Mouse (Mus musculus) CH12.LX (cell line): ENCODE measurements around the gene Vasp. TPM values are rescaled to one million over a fixed set of nuclear protein-coding genes. Genes with fewer than 3 reads are reported as not detected.

Source experiments
- DNase-seq: peaks from one replicate; pipeline ENCODE4 v3.0.0-alpha.2; 2013; ENCODE audit errors: extremely low read depth
- H3K27ac ChIP-seq: 2 replicates; pipeline ENCODE4 v1.5.1; 2012; ENCODE audit warnings: low read depth, mild to moderate bottlenecking, control low read depth, moderate library complexity; ENCODE audit not compliant: insufficient read depth
- H3K27me3 ChIP-seq: replicated peaks from 2 replicates; pipeline ENCODE3; 2012; ENCODE audit warnings: inconsistent platforms
- H3K36me3 ChIP-seq, 2 experiments: replicated peaks in 1 of 2; 2 replicates each; pipeline versions ENCODE3 to v1.6.1; 2012; ENCODE audit warnings: inconsistent platforms in 1 of 2, low read length in 1 of 2, mild to moderate bottlenecking in 1 of 2, mixed read lengths in 1 of 2, moderate library complexity in 1 of 2; ENCODE audit not compliant: control insufficient read depth in 1 of 2, insufficient read depth in 1 of 2
- H3K4me1 ChIP-seq, 2 experiments: 2 replicates each; pipeline ENCODE4 v1.6.1; 2012; ENCODE audit warnings: inconsistent platforms in 1 of 2, moderate library complexity in 1 of 2; ENCODE audit not compliant: insufficient read depth in 2 of 2, control insufficient read depth in 1 of 2
- H3K4me2 ChIP-seq: 2 replicates; pipeline ENCODE4 v1.6.1; 2012; ENCODE audit warnings: low read depth, mild to moderate bottlenecking, control low read depth; ENCODE audit not compliant: poor library complexity, insufficient read depth, severe bottlenecking
- H3K4me3 ChIP-seq, 3 experiments: fragments of 150-350 bp in 1 of 3; sonication (generic) in 1 of 3; replicated peaks in 1 of 3; 2 replicates each; pipeline versions ENCODE3 to v1.5.1; 2011 to 2012; ENCODE audit warnings: low read depth in 2 of 3, low read length in 2 of 3, mild to moderate bottlenecking in 2 of 3, moderate library complexity in 2 of 3, control low read depth in 1 of 3, improper control_type of control experiment in 1 of 3, inconsistent platforms in 1 of 3, mixed read lengths in 1 of 3; ENCODE audit not compliant: poor library complexity in 1 of 3
- H3K79me2 ChIP-seq: replicated peaks from 2 replicates; pipeline ENCODE4 v1.6.1; 2012; ENCODE audit warnings: mild to moderate bottlenecking, moderate library complexity; ENCODE audit not compliant: control insufficient read depth, poor library complexity, insufficient read depth, severe bottlenecking; ENCODE audit errors: extremely low read depth
- H3K9ac ChIP-seq: 2 replicates; pipeline ENCODE4 v1.6.1; 2012; ENCODE audit warnings: low read depth, mild to moderate bottlenecking, control low read depth, moderate library complexity; ENCODE audit not compliant: insufficient read depth
- H3K9me3 ChIP-seq: replicated peaks from 2 replicates; pipeline ENCODE3; 2012; ENCODE audit warnings: low read length, inconsistent platforms, mixed read lengths
- BHLHE40 ChIP-seq: IDR thresholded peaks from 2 replicates; pipeline ENCODE4 v1.6.1; 2011; ENCODE audit warnings: mild to moderate bottlenecking, low read depth, low read length, improper control_type of control experiment
- CHD2 ChIP-seq: IDR thresholded peaks from 2 replicates; pipeline ENCODE4 v1.6.1; 2011; ENCODE audit warnings: low read length, improper control_type of control experiment
- E2F4 ChIP-seq: IDR thresholded peaks from 2 replicates; pipeline ENCODE4 v1.6.1; 2011; ENCODE audit warnings: low read depth, low read length, improper control_type of control experiment; ENCODE audit not compliant: insufficient replicate concordance
- ELF1 ChIP-seq: IDR thresholded peaks from 2 replicates; pipeline ENCODE4 v1.6.1; 2014; ENCODE audit warnings: low read depth, mild to moderate bottlenecking, inconsistent platforms, low read length, improper control_type of control experiment
- EP300 ChIP-seq: IDR thresholded peaks from 2 replicates; pipeline ENCODE4 v1.6.1; 2011; ENCODE audit warnings: low read length, improper control_type of control experiment
- ETS1 ChIP-seq: conservative IDR thresholded peaks from 2 replicates; pipeline ENCODE4 v1.6.1; 2012; ENCODE audit warnings: low read depth, mild to moderate bottlenecking, inconsistent platforms, low read length, improper control_type of control experiment, moderate library complexity
- GABPA ChIP-seq: IDR thresholded peaks from 2 replicates; pipeline ENCODE4 v1.6.1; 2012; ENCODE audit warnings: low read depth, low read length, improper control_type of control experiment, inconsistent platforms; ENCODE audit not compliant: insufficient replicate concordance
- HCFC1 ChIP-seq: IDR thresholded peaks from 2 replicates; pipeline ENCODE4 v1.6.1; 2012; ENCODE audit warnings: low read depth, mild to moderate bottlenecking, inconsistent platforms, low read length, improper control_type of control experiment
- IRF4 ChIP-seq: IDR thresholded peaks from 2 replicates; pipeline ENCODE4 v1.6.1; 2014; ENCODE audit warnings: low read depth, mild to moderate bottlenecking, inconsistent platforms, low read length, improper control_type of control experiment
- JUND ChIP-seq: conservative IDR thresholded peaks from 2 replicates; pipeline ENCODE4 v1.6.1; 2011; ENCODE audit warnings: low read depth, low read length, improper control_type of control experiment
- MAX ChIP-seq: IDR thresholded peaks from 2 replicates; pipeline ENCODE4 v1.6.1; 2011; ENCODE audit warnings: low read length, improper control_type of control experiment
- MEF2A ChIP-seq: IDR thresholded peaks from 2 replicates; pipeline ENCODE4 v1.6.1; 2014; ENCODE audit warnings: low read depth, mild to moderate bottlenecking, inconsistent platforms, low read length, improper control_type of control experiment, borderline replicate concordance
- NELFE ChIP-seq: IDR thresholded peaks from 2 replicates; pipeline ENCODE4 v1.6.1; 2011; ENCODE audit warnings: low read depth, low read length, improper control_type of control experiment
- PAX5 ChIP-seq: IDR thresholded peaks from 2 replicates; pipeline ENCODE4 v1.6.1; 2012; ENCODE audit warnings: low read length, inconsistent platforms, mixed read lengths
- POLR2AphosphoS2 ChIP-seq: IDR thresholded peaks from 2 replicates; pipeline ENCODE4 v1.6.1; 2011; ENCODE audit warnings: low read depth, low read length, improper control_type of control experiment
- RAD21 ChIP-seq: IDR thresholded peaks from 2 replicates; pipeline ENCODE4 v1.6.1; 2011; ENCODE audit warnings: low read depth, mild to moderate bottlenecking, low read length, improper control_type of control experiment, moderate library complexity
- SMC3 ChIP-seq: IDR thresholded peaks from 2 replicates; pipeline ENCODE4 v1.6.1; 2011; ENCODE audit warnings: low read depth, low read length, improper control_type of control experiment
- TBP ChIP-seq: conservative IDR thresholded peaks from 2 replicates; pipeline ENCODE4 v1.6.1; 2011; ENCODE audit warnings: low read depth, low read length, improper control_type of control experiment
- USF1 ChIP-seq: IDR thresholded peaks from 2 replicates; pipeline ENCODE4 v1.6.1; 2014; ENCODE audit warnings: low read depth, mild to moderate bottlenecking, inconsistent platforms, low read length, improper control_type of control experiment
- ZC3H11A ChIP-seq: IDR thresholded peaks from 2 replicates; pipeline ENCODE4 v1.6.1; 2012; ENCODE audit warnings: low read depth, mild to moderate bottlenecking, inconsistent platforms, low read length, improper control_type of control experiment
- ZKSCAN1 ChIP-seq: IDR thresholded peaks from 2 replicates; pipeline ENCODE4 v1.6.1; 2012; ENCODE audit warnings: low read depth, inconsistent platforms, low read length, improper control_type of control experiment, borderline replicate concordance
- dilution Hi-C: fragments of 300-500 bp; cut with MboI; formaldehyde crosslinking; loops from 2 replicates; pipeline ENCODE4 v1.14.3; 2020; ENCODE audit warnings: low sequenced_read_pairs; ENCODE audit not compliant: extremely low pct_unique_long_range_greater_than_20kb, extremely low pct_ligation_motif_present
- in situ Hi-C: fragments of 300-500 bp; cut with MboI; formaldehyde crosslinking; loops from 3 replicates; pipeline ENCODE4 v1.14.3; 2019; ENCODE audit warnings: low sequenced_read_pairs, low pct_ligation_motif_present, low pct_unique_long_range_greater_than_20kb, mixed read lengths
- polyA plus RNA-seq: library from polyadenylated mRNA; unstranded; fragments of >175 nt; gene quantifications from 2 replicates; pipeline ENCODE4 v1.2.1, GENCODE M21; 2012; ENCODE audit warnings: low read depth; ENCODE audit not compliant: insufficient read length
- total RNA-seq, 2 experiments: library from RNA; depleted of rRNA; stranded (reverse); fragments of 300-350 nt in 1 of 2; fragments of >200 nt in 1 of 2; gene quantifications; 2 replicates each; pipeline ENCODE4 v1.2.3; 2012 to 2014

Vasp gene
- total and polyA plus RNA-seq, 3 experiments, result 114 to 191 (median 125) TPM

- Histone ChIP-seq H3K4me2 (no peak overlapping the region), H3K4me1 (peaks cover 2 to 25% of the 10 kb centered on the region in 2 experiments; a peak in 2 of 4 replicates), H3K4me3 (no peak overlapping the region), H3K9me3 (peaks cover 8% of the 10 kb centered on the region), H3K27me3 (no peaks in the 10 kb centered on the region), H3K9ac (no peak overlapping the region), H3K27ac (no peak overlapping the region), H3K79me2 (no peaks in the 10 kb centered on the region), H3K36me3 (no peaks in the 10 kb centered on the region)
- DNase-seq, result no peak
- dilution Hi-C loops, result no loop called here
- TF ChIP-seq NELFE (no peak), USF1 (no peak), MAX (no peak), IRF4 (no peak), ETS1 (no peak), MEF2A (no peak), ELF1 (no peak), PAX5 (no peak), RAD21 (no peak), BHLHE40 (no peak), SMC3 (no peak), JUND (no peak), TBP (no peak), GABPA (no peak), ZKSCAN1 (no peak), HCFC1 (no peak), EP300 (no peak)
- in situ Hi-C loops, result no loop called here
Observed at GRCm38 (mm10) chr7:19214369-19214768, 57.2 kb downstream of the Vasp start.

- DNase-seq, result no peak
- Histone ChIP-seq H3K36me3 (peaks cover 0 to 2% of the 10 kb centered on the region in 2 experiments), H3K27me3 (no peaks in the 10 kb centered on the region), H3K27ac (no peak overlapping the region), H3K4me1 (peaks cover 1 to 18% of the 10 kb centered on the region in 2 experiments; a peak in 2 of 4 replicates), H3K4me3 (no peak overlapping the region), H3K79me2 (no peaks in the 10 kb centered on the region), H3K9ac (no peak overlapping the region), H3K4me2 (no peak overlapping the region), H3K9me3 (peaks cover 8% of the 10 kb centered on the region)
- TF ChIP-seq POLR2AphosphoS2 (no peak), RAD21 (no peak), USF1 (no peak), ZC3H11A (no peak), ELF1 (no peak), ETS1 (no peak), E2F4 (no peak), CHD2 (no peak), EP300 (no peak)
- in situ Hi-C loops (no loop called here), dilution Hi-C loops (no loop called here)
Observed at GRCm38 (mm10) chr7:19213385-19213784, 58.2 kb downstream of the Vasp start.
